Mouse (Mus musculus) CH12.LX (cell line): ENCODE measurements around the gene Ankrd2. TPM values are rescaled to one million over a fixed set of nuclear protein-coding genes. Genes with fewer than 3 reads are reported as not detected.
A peak's percentile ranks its signal among the peaks of the same experiment; 100 is the strongest.

Experiments used
- DNase-seq: peaks from one replicate; pipeline ENCODE4 v3.0.0-alpha.2; 2013; ENCODE audit errors: extremely low read depth
- H3K27ac ChIP-seq: 2 replicates; pipeline ENCODE4 v1.5.1; 2012; ENCODE audit warnings: low read depth, mild to moderate bottlenecking, control low read depth, moderate library complexity; ENCODE audit not compliant: insufficient read depth
- H3K27me3 ChIP-seq: replicated peaks from 2 replicates; pipeline ENCODE3; 2012; ENCODE audit warnings: inconsistent platforms
- H3K36me3 ChIP-seq, 2 experiments: replicated peaks in 1 of 2; 2 replicates each; pipeline versions ENCODE3 to v1.6.1; 2012; ENCODE audit warnings: inconsistent platforms in 1 of 2, low read length in 1 of 2, mild to moderate bottlenecking in 1 of 2, mixed read lengths in 1 of 2, moderate library complexity in 1 of 2; ENCODE audit not compliant: control insufficient read depth in 1 of 2, insufficient read depth in 1 of 2
- H3K4me1 ChIP-seq, 2 experiments: 2 replicates each; pipeline ENCODE4 v1.6.1; 2012; ENCODE audit warnings: inconsistent platforms in 1 of 2, moderate library complexity in 1 of 2; ENCODE audit not compliant: insufficient read depth in 2 of 2, control insufficient read depth in 1 of 2
- H3K4me2 ChIP-seq: 2 replicates; pipeline ENCODE4 v1.6.1; 2012; ENCODE audit warnings: low read depth, mild to moderate bottlenecking, control low read depth; ENCODE audit not compliant: poor library complexity, insufficient read depth, severe bottlenecking
- H3K4me3 ChIP-seq, 3 experiments: fragments of 150-350 bp in 1 of 3; sonication (generic) in 1 of 3; replicated peaks in 1 of 3; 2 replicates each; pipeline versions ENCODE3 to v1.5.1; 2011 to 2012; ENCODE audit warnings: low read depth in 2 of 3, low read length in 2 of 3, mild to moderate bottlenecking in 2 of 3, moderate library complexity in 2 of 3, control low read depth in 1 of 3, improper control_type of control experiment in 1 of 3, inconsistent platforms in 1 of 3, mixed read lengths in 1 of 3; ENCODE audit not compliant: poor library complexity in 1 of 3
- H3K79me2 ChIP-seq: replicated peaks from 2 replicates; pipeline ENCODE4 v1.6.1; 2012; ENCODE audit warnings: mild to moderate bottlenecking, moderate library complexity; ENCODE audit not compliant: control insufficient read depth, poor library complexity, insufficient read depth, severe bottlenecking; ENCODE audit errors: extremely low read depth
- H3K9ac ChIP-seq: 2 replicates; pipeline ENCODE4 v1.6.1; 2012; ENCODE audit warnings: low read depth, mild to moderate bottlenecking, control low read depth, moderate library complexity; ENCODE audit not compliant: insufficient read depth
- H3K9me3 ChIP-seq: replicated peaks from 2 replicates; pipeline ENCODE3; 2012; ENCODE audit warnings: low read length, inconsistent platforms, mixed read lengths
- BHLHE40 ChIP-seq: IDR thresholded peaks from 2 replicates; pipeline ENCODE4 v1.6.1; 2011; ENCODE audit warnings: mild to moderate bottlenecking, low read depth, low read length, improper control_type of control experiment
- CHD1 ChIP-seq: IDR thresholded peaks from 2 replicates; pipeline ENCODE4 v1.6.1; 2012; ENCODE audit warnings: low read depth, low read length, improper control_type of control experiment, inconsistent platforms
- CHD2 ChIP-seq: IDR thresholded peaks from 2 replicates; pipeline ENCODE4 v1.6.1; 2011; ENCODE audit warnings: low read length, improper control_type of control experiment
- CTCF ChIP-seq, 2 experiments: IDR thresholded peaks in 1 of 2; conservative IDR thresholded peaks in 1 of 2; 2 replicates each; pipeline ENCODE4 v1.5.1; 2011 to 2012; ENCODE audit warnings: low read depth in 2 of 2, low read length in 2 of 2, improper control_type of control experiment in 1 of 2, inconsistent platforms in 1 of 2, mild to moderate bottlenecking in 1 of 2, moderate library complexity in 1 of 2
- ELF1 ChIP-seq: IDR thresholded peaks from 2 replicates; pipeline ENCODE4 v1.6.1; 2014; ENCODE audit warnings: low read depth, mild to moderate bottlenecking, inconsistent platforms, low read length, improper control_type of control experiment
- EP300 ChIP-seq: IDR thresholded peaks from 2 replicates; pipeline ENCODE4 v1.6.1; 2011; ENCODE audit warnings: low read length, improper control_type of control experiment
- ETS1 ChIP-seq: conservative IDR thresholded peaks from 2 replicates; pipeline ENCODE4 v1.6.1; 2012; ENCODE audit warnings: low read depth, mild to moderate bottlenecking, inconsistent platforms, low read length, improper control_type of control experiment, moderate library complexity
- GABPA ChIP-seq: IDR thresholded peaks from 2 replicates; pipeline ENCODE4 v1.6.1; 2012; ENCODE audit warnings: low read depth, low read length, improper control_type of control experiment, inconsistent platforms; ENCODE audit not compliant: insufficient replicate concordance
- HCFC1 ChIP-seq: IDR thresholded peaks from 2 replicates; pipeline ENCODE4 v1.6.1; 2012; ENCODE audit warnings: low read depth, mild to moderate bottlenecking, inconsistent platforms, low read length, improper control_type of control experiment
- IRF4 ChIP-seq: IDR thresholded peaks from 2 replicates; pipeline ENCODE4 v1.6.1; 2014; ENCODE audit warnings: low read depth, mild to moderate bottlenecking, inconsistent platforms, low read length, improper control_type of control experiment
- JUND ChIP-seq: conservative IDR thresholded peaks from 2 replicates; pipeline ENCODE4 v1.6.1; 2011; ENCODE audit warnings: low read depth, low read length, improper control_type of control experiment
- KAT2A ChIP-seq: IDR thresholded peaks from 2 replicates; pipeline ENCODE4 v1.6.1; 2012; ENCODE audit warnings: low read length, improper control_type of control experiment, inconsistent platforms; ENCODE audit not compliant: insufficient replicate concordance
- MEF2A ChIP-seq: IDR thresholded peaks from 2 replicates; pipeline ENCODE4 v1.6.1; 2014; ENCODE audit warnings: low read depth, mild to moderate bottlenecking, inconsistent platforms, low read length, improper control_type of control experiment, borderline replicate concordance
- MXI1 ChIP-seq: IDR thresholded peaks from 2 replicates; pipeline ENCODE4 v1.6.1; 2011; ENCODE audit warnings: mild to moderate bottlenecking, low read depth, low read length, improper control_type of control experiment
- MYC ChIP-seq: IDR thresholded peaks from 2 replicates; pipeline ENCODE4 v1.6.1; 2011; ENCODE audit warnings: low read depth, mild to moderate bottlenecking, improper control_type of control experiment, low read length
- NELFE ChIP-seq: IDR thresholded peaks from 2 replicates; pipeline ENCODE4 v1.6.1; 2011; ENCODE audit warnings: low read depth, low read length, improper control_type of control experiment
- NRF1 ChIP-seq: IDR thresholded peaks from 2 replicates; pipeline ENCODE4 v1.6.1; 2014; ENCODE audit warnings: low read depth, mild to moderate bottlenecking, inconsistent platforms, low read length, improper control_type of control experiment, moderate library complexity
- PAX5 ChIP-seq: IDR thresholded peaks from 2 replicates; pipeline ENCODE4 v1.6.1; 2012; ENCODE audit warnings: low read length, inconsistent platforms, mixed read lengths
- POLR2AphosphoS2 ChIP-seq: IDR thresholded peaks from 2 replicates; pipeline ENCODE4 v1.6.1; 2011; ENCODE audit warnings: low read depth, low read length, improper control_type of control experiment
- RCOR1 ChIP-seq: conservative IDR thresholded peaks from 2 replicates; pipeline ENCODE4 v1.6.1; 2012; ENCODE audit warnings: low read depth, mild to moderate bottlenecking, inconsistent platforms, low read length, improper control_type of control experiment
- SIN3A ChIP-seq: IDR thresholded peaks from 2 replicates; pipeline ENCODE4 v1.6.1; 2012; ENCODE audit warnings: low read length, improper control_type of control experiment, inconsistent platforms
- TCF12 ChIP-seq: IDR thresholded peaks from 2 replicates; pipeline ENCODE4 v1.6.1; 2014; ENCODE audit warnings: low read depth, mild to moderate bottlenecking, inconsistent platforms, low read length, improper control_type of control experiment
- USF1 ChIP-seq: IDR thresholded peaks from 2 replicates; pipeline ENCODE4 v1.6.1; 2014; ENCODE audit warnings: low read depth, mild to moderate bottlenecking, inconsistent platforms, low read length, improper control_type of control experiment
- ZC3H11A ChIP-seq: IDR thresholded peaks from 2 replicates; pipeline ENCODE4 v1.6.1; 2012; ENCODE audit warnings: low read depth, mild to moderate bottlenecking, inconsistent platforms, low read length, improper control_type of control experiment
- ZKSCAN1 ChIP-seq: IDR thresholded peaks from 2 replicates; pipeline ENCODE4 v1.6.1; 2012; ENCODE audit warnings: low read depth, inconsistent platforms, low read length, improper control_type of control experiment, borderline replicate concordance
- ZMIZ1 ChIP-seq: IDR thresholded peaks from 2 replicates; pipeline ENCODE4 v1.6.1; 2012; ENCODE audit warnings: low read depth, mild to moderate bottlenecking, inconsistent platforms, low read length, improper control_type of control experiment
- ZNF384 ChIP-seq: IDR thresholded peaks from 2 replicates; pipeline ENCODE4 v1.6.1; 2012; ENCODE audit warnings: low read depth, low read length, improper control_type of control experiment, inconsistent platforms
- dilution Hi-C: fragments of 300-500 bp; cut with MboI; formaldehyde crosslinking; loops from 2 replicates; pipeline ENCODE4 v1.14.3; 2020; ENCODE audit warnings: low sequenced_read_pairs; ENCODE audit not compliant: extremely low pct_unique_long_range_greater_than_20kb, extremely low pct_ligation_motif_present
- in situ Hi-C: fragments of 300-500 bp; cut with MboI; formaldehyde crosslinking; loops from 3 replicates; pipeline ENCODE4 v1.14.3; 2019; ENCODE audit warnings: low sequenced_read_pairs, low pct_ligation_motif_present, low pct_unique_long_range_greater_than_20kb, mixed read lengths
- polyA plus RNA-seq: library from polyadenylated mRNA; unstranded; fragments of >175 nt; gene quantifications from 2 replicates; pipeline ENCODE4 v1.2.1, GENCODE M21; 2012; ENCODE audit warnings: low read depth; ENCODE audit not compliant: insufficient read length
- total RNA-seq, 2 experiments: library from RNA; depleted of rRNA; stranded (reverse); fragments of 300-350 nt in 1 of 2; fragments of >200 nt in 1 of 2; gene quantifications; 2 replicates each; pipeline ENCODE4 v1.2.3; 2012 to 2014

Gene Ankrd2
- total and polyA plus RNA-seq, 3 experiments: not detected

GRCm38 (mm10) chr19:42079006-42079405 is 43.2 kb downstream of the Ankrd2 start:
- TF ChIP-seq SIN3A (no peak), RCOR1 (no peak), POLR2AphosphoS2 (no peak), USF1 (no peak), CHD1 (no peak), MYC (no peak), ELF1 (no peak), KAT2A (no peak)
- no peaks in the 10 kb centered on the region for H3K4me1 ChIP-seq
- no peak overlapping the region for H3K4me2 ChIP-seq
- no peaks in the 10 kb centered on the region for H3K27me3 ChIP-seq
- no peak overlapping the region for H3K4me3 ChIP-seq
- H3K9me3 ChIP-seq: no peaks in the 10 kb centered on the region
- H3K27ac ChIP-seq: no peak overlapping the region
- dilution Hi-C loops: no loop called here
- no peak for DNase-seq
- no peak overlapping the region for H3K9ac ChIP-seq
- in situ Hi-C loops: no loop called here
- H3K36me3 ChIP-seq: no peaks in the 10 kb centered on the region
- no peaks in the 10 kb centered on the region for H3K79me2 ChIP-seq

- DNase-seq: no peak
These were observed 44.1 kb downstream of the Ankrd2 start for GRCm38 (mm10) chr19:42079950-42080349.

More at GRCm38 (mm10) chr19:42079950-42080349, 44.1 kb downstream of the Ankrd2 start:
- in situ Hi-C loops: loop anchor here (5.0 kb wide), 1 partner anchor 33 kb away; the partner anchor contains the start of gene Hoga1
- Histone ChIP-seq H3K27ac (no peak overlapping the region), H3K36me3 (no peaks in the 10 kb centered on the region), H3K79me2 (no peaks in the 10 kb centered on the region), H3K4me3 (no peak overlapping the region), H3K9ac (0 out of 2 replicates have a peak overlapping the region, but pooled peaks have one; percentile 9), H3K27me3 (no peaks in the 10 kb centered on the region), H3K9me3 (no peaks in the 10 kb centered on the region), H3K4me2 (peak overlapping the region; percentile 41; the same call in 1 of the 2 replicates), H3K4me1 (no peaks in the 10 kb centered on the region)
- TF ChIP-seq MEF2A (no peak), NELFE (no peak), MXI1 (no peak), RCOR1 (no peak), CHD1 (no peak), PAX5 (no peak), ZNF384 (no peak), CTCF (conservative IDR thresholded peaks at IDR 0.05 in 1 of 2, IDR thresholded peaks at IDR 0.05 in 1 of 2; ENCODE audit: low read depth in 2 of 2, low read length in 2 of 2) (no peak), GABPA (no peak), MYC (no peak), IRF4 (peak; percentile 54; the same call in 1 of the 2 replicates), TCF12 (no peak), HCFC1 (no peak), ZC3H11A (no peak), ZMIZ1 (no peak), BHLHE40 (peak; percentile 35; the same call in 1 of the 2 replicates), ELF1 (no peak), CHD2 (no peak), ZKSCAN1 (no peak), JUND (no peak), ETS1 (0 out of 2 replicates have a peak, but pooled peaks have one; percentile 17), EP300 (0 out of 2 replicates have a peak, but pooled peaks have one; percentile 28), USF1 (no peak), NRF1 (no peak)
- dilution Hi-C loops: no loop called here
